Mouse (Mus musculus): ENCODE results near the gene Map2k5. TPM values are rescaled to one million over a fixed set of nuclear protein-coding genes. Genes with fewer than 3 reads are reported as not detected.

Gene Map2k5
- polyA plus RNA-seq, 1 experiment from 2014 or later, result 30.5 TPM

DNA sequence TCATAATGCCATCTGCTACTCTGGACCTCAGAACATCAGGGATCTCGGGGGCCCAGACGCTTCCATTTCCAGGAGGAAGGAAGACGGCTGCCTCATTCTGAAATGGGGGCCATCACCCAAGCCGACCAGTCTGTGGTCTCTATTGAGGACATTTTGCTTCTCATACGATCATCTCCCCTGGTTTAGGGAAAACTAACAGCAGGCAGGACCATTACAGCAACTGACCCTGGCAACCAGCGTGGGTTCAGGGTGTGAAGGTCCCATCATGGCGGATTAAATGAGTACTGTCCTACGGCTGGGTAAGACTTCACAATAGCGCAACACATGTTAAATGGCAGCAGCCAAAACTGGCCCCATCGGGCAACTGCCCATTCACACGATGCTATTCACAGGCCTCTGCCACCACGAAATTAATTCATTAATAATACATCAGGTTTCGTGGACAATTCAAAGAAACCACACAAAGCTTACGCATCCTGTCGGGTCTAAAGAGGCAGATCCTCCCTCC is 170.9 kb downstream of the Map2k5 start:
- WGBS, result 90% methylated on average over 15 of the region's 15 CpGs
- H3K27ac ChIP-seq, result no peak overlapping the region
- H3K9me3 ChIP-seq, result no peaks in the 10 kb centered on the region
- H3K36me3 ChIP-seq, result peaks cover 15% of the 10 kb centered on the region; the same call in 1 of the 2 replicates
- no peak overlapping the region for H3K4me3 ChIP-seq
- H3K4me1 ChIP-seq, result peaks cover 4% of the 10 kb centered on the region; the same call in 1 of the 2 replicates
- ATAC-seq (ENCODE audit: insufficient number of reproducible peaks, low FRiP score, low TSS enrichment, low read depth), result no peak
- H3K27me3 ChIP-seq, result no peaks in the 10 kb centered on the region
- H3K9ac ChIP-seq, result no peak overlapping the region
- no peak overlapping the region for H3K4me2 ChIP-seq

DNA sequence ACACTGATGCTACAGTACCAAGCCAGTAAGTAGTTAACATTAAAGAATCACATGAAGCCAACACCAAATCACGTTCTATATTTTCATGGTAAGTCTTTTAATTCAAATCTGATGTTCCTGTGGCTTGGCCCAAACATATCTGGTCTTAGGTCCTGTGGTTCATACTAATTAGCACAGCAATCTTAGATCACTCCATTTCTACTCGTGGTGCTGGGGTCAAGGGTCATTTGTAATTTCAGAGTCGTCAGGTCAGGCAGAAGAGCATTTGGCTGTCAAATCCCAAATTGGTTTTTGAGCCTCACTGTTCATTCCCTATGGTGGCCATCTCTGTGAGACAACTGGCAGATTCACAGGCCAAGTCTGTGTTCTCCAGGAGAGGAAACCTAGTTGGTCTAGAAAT is 174.2 kb downstream of the Map2k5 start:
- no peaks in the 10 kb centered on the region for H3K9me3 ChIP-seq
- H3K4me3 ChIP-seq, result no peak overlapping the region
- H3K27me3 ChIP-seq, result no peaks in the 10 kb centered on the region
- H3K27ac ChIP-seq, result no peak overlapping the region
- ATAC-seq (ENCODE audit: insufficient number of reproducible peaks, low FRiP score, low TSS enrichment, low read depth), result no peak
- H3K36me3 ChIP-seq, result peaks cover 16% of the 10 kb centered on the region; the same call in 1 of the 2 replicates
- no peak overlapping the region for H3K9ac ChIP-seq
- WGBS, result 65% methylated on average over 3 of the region's 3 CpGs
- no peak overlapping the region for H3K4me2 ChIP-seq
- H3K4me1 ChIP-seq, result peaks cover 4% of the 10 kb centered on the region; the same call in 1 of the 2 replicates

- no peak for ATAC-seq (ENCODE audit: insufficient number of reproducible peaks, low FRiP score, low TSS enrichment, low read depth)
- no peaks in the 10 kb centered on the region for H3K9me3 ChIP-seq
- H3K27me3 ChIP-seq, result no peaks in the 10 kb centered on the region
- no peak overlapping the region for H3K4me3 ChIP-seq
- no peak overlapping the region for H3K4me2 ChIP-seq
- H3K4me1 ChIP-seq, result peaks cover 12% of the 10 kb centered on the region
- H3K27ac ChIP-seq, result no peak overlapping the region
- H3K36me3 ChIP-seq, result peaks cover 16% of the 10 kb centered on the region; the same call in 1 of the 2 replicates
- no peak overlapping the region for H3K9ac ChIP-seq
- 93% methylated on average over 15 of the region's 15 CpGs for WGBS
Measured at GRCm38 (mm10) chr9:63201376-63202323, 176.1 kb downstream of the Map2k5 start.

DNA sequence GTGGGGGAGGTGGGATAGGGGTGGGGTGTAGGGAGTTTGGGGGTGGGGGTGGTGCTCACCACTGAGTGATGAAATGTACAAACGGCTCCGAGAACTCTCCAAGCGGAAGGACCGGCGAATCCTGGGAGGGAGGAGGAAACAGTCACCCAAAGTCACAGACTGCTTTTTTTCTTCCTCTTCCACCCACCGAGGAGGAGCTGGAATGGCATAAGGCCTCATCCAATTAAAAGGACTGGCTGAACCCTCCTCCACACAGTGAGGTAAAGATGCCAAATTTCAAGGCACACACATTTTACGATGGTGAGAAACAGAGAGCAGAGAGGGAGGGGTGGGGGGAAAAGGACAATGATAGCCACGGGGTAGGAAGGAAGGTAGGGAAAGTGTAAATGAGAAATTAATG is 180.4 kb downstream of the Map2k5 start:
- Histone ChIP-seq H3K9me3 (no peaks in the 10 kb centered on the region), H3K36me3 (peaks cover 4% of the 10 kb centered on the region; the same call in 1 of the 2 replicates), H3K9ac (no peak overlapping the region), H3K4me2 (no peak overlapping the region), H3K27me3 (no peaks in the 10 kb centered on the region), H3K4me3 (no peak overlapping the region), H3K4me1 (peaks cover 28% of the 10 kb centered on the region), H3K27ac (no peak overlapping the region)
- 12% methylated on average over 8 of the region's 8 CpGs for WGBS
- no peak for ATAC-seq (ENCODE audit: insufficient number of reproducible peaks, low FRiP score, low TSS enrichment, low read depth)

DNA sequence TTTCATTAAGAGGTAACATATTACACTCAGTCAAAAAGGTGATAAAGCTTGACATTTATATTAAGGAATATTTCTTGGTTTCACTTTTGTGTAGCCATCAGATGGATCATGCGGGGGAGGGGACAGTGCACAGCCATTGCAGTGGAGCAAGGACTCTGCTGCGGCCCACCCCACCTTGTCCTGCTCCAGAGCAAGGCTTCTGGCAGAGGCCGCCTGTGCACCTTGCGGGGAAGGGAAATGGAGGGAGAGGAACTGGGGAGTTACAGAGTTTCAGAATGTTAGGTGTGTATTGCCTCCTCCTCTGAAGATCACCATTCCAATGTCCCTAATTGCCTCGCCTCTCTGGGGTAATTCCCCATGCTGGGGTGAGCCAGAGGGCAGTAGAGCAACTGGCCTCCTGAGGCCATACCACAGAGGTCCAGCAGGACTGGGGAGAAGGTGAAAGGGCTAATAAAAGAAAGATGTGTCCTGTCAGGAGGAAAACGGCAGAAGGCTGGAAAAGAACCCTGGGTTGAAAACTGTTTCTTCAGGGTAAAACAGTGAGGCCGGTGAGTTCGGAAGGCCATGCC is 181.5 kb downstream of the Map2k5 start:
- H3K9me3 ChIP-seq, result no peaks in the 10 kb centered on the region
- no peak overlapping the region for H3K4me2 ChIP-seq
- H3K9ac ChIP-seq, result no peak overlapping the region
- H3K27me3 ChIP-seq, result no peaks in the 10 kb centered on the region
- peaks cover 28% of the 10 kb centered on the region for H3K4me1 ChIP-seq
- WGBS, result 53% methylated on average over 8 of the region's 8 CpGs
- no peak for ATAC-seq (ENCODE audit: insufficient number of reproducible peaks, low FRiP score, low TSS enrichment, low read depth)
- H3K4me3 ChIP-seq, result no peak overlapping the region
- H3K36me3 ChIP-seq, result no peaks in the 10 kb centered on the region; the same call in 1 of the 2 replicates
- H3K27ac ChIP-seq, result no peak overlapping the region

GRCm38 (mm10) chr9:63195523-63195922 is 182.2 kb downstream of the Map2k5 start:
- Histone ChIP-seq H3K9ac (no peak overlapping the region), H3K27ac (no peak overlapping the region)
- 43% methylated on average over 4 of the region's 4 CpGs for WGBS

DNA sequence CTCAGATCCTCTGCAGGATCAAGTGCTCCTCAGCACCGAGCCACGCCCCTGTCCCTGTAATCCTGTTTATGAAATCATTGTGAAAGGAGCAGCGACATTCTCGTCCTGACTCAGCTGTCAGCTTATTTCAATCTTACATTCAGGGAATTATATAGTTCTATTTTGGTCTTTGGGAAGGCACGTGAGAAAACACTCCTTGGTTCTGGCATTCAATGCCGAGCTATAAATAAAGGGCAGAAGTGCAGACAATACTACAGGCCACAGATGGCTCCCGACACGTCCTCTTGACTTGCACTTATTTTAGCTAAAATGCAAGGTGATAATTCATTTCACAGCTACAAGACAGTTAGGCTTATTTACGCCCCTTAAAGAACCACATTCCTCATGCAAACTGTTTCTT is 182.9 kb downstream of the Map2k5 start:
- peaks cover 4% of the 10 kb centered on the region; the same call in 1 of the 2 replicates for H3K36me3 ChIP-seq
- H3K9me3 ChIP-seq, result no peaks in the 10 kb centered on the region
- no peak overlapping the region for H3K4me2 ChIP-seq
- H3K27ac ChIP-seq, result no peak overlapping the region
- H3K27me3 ChIP-seq, result no peaks in the 10 kb centered on the region
- no peak overlapping the region for H3K4me3 ChIP-seq
- ATAC-seq (ENCODE audit: insufficient number of reproducible peaks, low FRiP score, low TSS enrichment, low read depth), result no peak
- peaks cover 28% of the 10 kb centered on the region for H3K4me1 ChIP-seq
- no peak overlapping the region for H3K9ac ChIP-seq
- 44% methylated on average over 9 of the region's 9 CpGs for WGBS

More at GRCm38 (mm10) chr9:63195523-63195922, 182.2 kb downstream of the Map2k5 start:
- no peak for ATAC-seq (ENCODE audit: insufficient number of reproducible peaks, low FRiP score, low TSS enrichment, low read depth)
- H3K4me1 ChIP-seq, result peaks cover 28% of the 10 kb centered on the region
- H3K4me3 ChIP-seq, result no peak overlapping the region
- H3K4me2 ChIP-seq, result no peak overlapping the region
- H3K27me3 ChIP-seq, result no peaks in the 10 kb centered on the region
- no peaks in the 10 kb centered on the region for H3K9me3 ChIP-seq
- peaks cover 4% of the 10 kb centered on the region; the same call in 1 of the 2 replicates for H3K36me3 ChIP-seq

DNA sequence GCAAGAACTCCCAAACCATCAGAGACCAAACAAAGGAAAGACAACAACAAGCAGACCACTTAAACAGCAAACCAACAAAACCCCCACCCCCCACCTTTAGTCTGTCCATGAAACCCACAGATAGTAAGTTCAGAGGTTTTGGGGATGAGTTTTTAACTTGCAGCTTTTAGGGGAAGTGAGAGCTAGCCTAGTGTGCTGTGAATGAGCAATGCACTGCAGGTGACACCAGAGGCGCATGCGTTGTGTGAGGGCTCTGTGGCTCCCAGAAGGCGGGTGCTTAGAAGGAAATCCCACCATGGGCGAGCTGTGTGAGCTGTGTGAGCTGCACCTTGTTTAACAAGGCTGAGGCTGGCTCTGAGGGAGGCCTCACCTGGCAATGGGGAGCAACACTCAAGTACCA is 184.9 kb downstream of the Map2k5 start:
- Histone ChIP-seq H3K36me3 (peaks cover 4% of the 10 kb centered on the region; the same call in 1 of the 2 replicates), H3K27ac (no peak overlapping the region), H3K4me2 (no peak overlapping the region), H3K4me3 (no peak overlapping the region), H3K4me1 (peaks cover 21% of the 10 kb centered on the region), H3K27me3 (no peaks in the 10 kb centered on the region), H3K9ac (no peak overlapping the region), H3K9me3 (no peaks in the 10 kb centered on the region)
- 86% methylated on average over 4 of the region's 4 CpGs for WGBS
- no peak for ATAC-seq (ENCODE audit: insufficient number of reproducible peaks, low FRiP score, low TSS enrichment, low read depth)

- Histone ChIP-seq H3K9ac (no peak overlapping the region), H3K4me1 (peaks cover 11% of the 10 kb centered on the region; the same call in 1 of the 2 replicates), H3K27me3 (no peaks in the 10 kb centered on the region), H3K9me3 (no peaks in the 10 kb centered on the region), H3K4me2 (no peak overlapping the region), H3K36me3 (peaks cover 13% of the 10 kb centered on the region; the same call in 1 of the 2 replicates), H3K27ac (no peak overlapping the region), H3K4me3 (no peak overlapping the region)
- 36% methylated on average over 7 of the region's 7 CpGs for WGBS
- ATAC-seq (ENCODE audit: insufficient number of reproducible peaks, low FRiP score, low TSS enrichment, low read depth), result no peak
Measured at GRCm38 (mm10) chr9:63187310-63187709, 190.4 kb downstream of the Map2k5 start.

- peaks cover 9% of the 10 kb centered on the region for H3K36me3 ChIP-seq
- H3K27ac ChIP-seq, result no peak overlapping the region
- ATAC-seq (ENCODE audit: insufficient number of reproducible peaks, low FRiP score, low TSS enrichment, low read depth), result no peak
- H3K9me3 ChIP-seq, result no peaks in the 10 kb centered on the region
- peaks cover 19% of the 10 kb centered on the region; the same call in 1 of the 2 replicates for H3K4me1 ChIP-seq
- no peak overlapping the region for H3K9ac ChIP-seq
- H3K4me2 ChIP-seq, result no peak overlapping the region
- H3K4me3 ChIP-seq, result no peak overlapping the region
- H3K27me3 ChIP-seq, result no peaks in the 10 kb centered on the region
- 85% methylated on average over 7 of the region's 7 CpGs for WGBS
Measured at GRCm38 (mm10) chr9:63185249-63185648, 192.5 kb downstream of the Map2k5 start.

GRCm38 (mm10) chr9:63183864-63184263 is 193.8 kb downstream of the Map2k5 start:
- Histone ChIP-seq H3K4me2 (no peak overlapping the region), H3K27me3 (no peaks in the 10 kb centered on the region), H3K9me3 (no peaks in the 10 kb centered on the region), H3K4me3 (no peak overlapping the region), H3K4me1 (peaks cover 19% of the 10 kb centered on the region; the same call in 1 of the 2 replicates), H3K36me3 (peaks cover 18% of the 10 kb centered on the region), H3K9ac (no peak overlapping the region), H3K27ac (no peak overlapping the region)
- 69% methylated on average over 7 of the region's 7 CpGs for WGBS
- ATAC-seq (ENCODE audit: insufficient number of reproducible peaks, low FRiP score, low TSS enrichment, low read depth), result no peak
